Mouse (Mus musculus) myocyte (in vitro differentiated cells): ENCODE measurements around the gene Mbnl2. TPM values are rescaled to one million over a fixed set of nuclear protein-coding genes. Genes with fewer than 3 reads are reported as not detected.
A peak's percentile ranks its signal among the peaks of the same experiment; 100 is the strongest.

Source experiments
- H3K27me3 ChIP-seq: one replicate; pipeline ENCODE4 v1.6.1; 2011; ENCODE audit not compliant: control insufficient read depth, insufficient read depth, insufficient read length
- H3K36me3 ChIP-seq: one replicate; pipeline ENCODE4 v1.6.1; 2011; ENCODE audit not compliant: control insufficient read depth, insufficient read depth
- H3K4me2 ChIP-seq: one replicate; pipeline ENCODE4 v1.6.1; 2011; ENCODE audit warnings: low read depth, control low read depth
- H3K4me3 ChIP-seq: one replicate; pipeline ENCODE4 v1.5.1; 2011; ENCODE audit warnings: mild to moderate bottlenecking, control low read depth, moderate library complexity
- H3K79me2 ChIP-seq: one replicate; pipeline ENCODE4 v1.6.1; 2011; ENCODE audit not compliant: control insufficient read depth, insufficient read depth
- H3ac ChIP-seq: one replicate; pipeline ENCODE4 v1.6.1; 2011; ENCODE audit not compliant: control insufficient read depth, insufficient read length
- CEBPB ChIP-seq: IDR thresholded peaks from 2 replicates; pipeline ENCODE4 v1.6.1; 2011; ENCODE audit warnings: mild to moderate bottlenecking, moderate library complexity; ENCODE audit not compliant: poor library complexity, insufficient read depth, severe bottlenecking
- E2F4 ChIP-seq: IDR thresholded peaks from one replicate; pipeline ENCODE4 v1.6.1; 2011; ENCODE audit warnings: mild to moderate bottlenecking, control low read depth, moderate library complexity; ENCODE audit not compliant: insufficient read depth
- MAX ChIP-seq: IDR thresholded peaks from one replicate; pipeline ENCODE4 v1.6.1; 2011; ENCODE audit warnings: low read depth, mild to moderate bottlenecking, control low read depth
- MYOD1 ChIP-seq, 3 experiments: IDR thresholded peaks; one replicate each; pipeline ENCODE4 v1.6.1; 2011; ENCODE audit warnings: control low read depth in 2 of 3, low read depth in 2 of 3, mild to moderate bottlenecking in 2 of 3, moderate library complexity in 1 of 3; ENCODE audit not compliant: insufficient read length in 2 of 3, control insufficient read depth in 1 of 3
- MYOG ChIP-seq, 3 experiments: IDR thresholded peaks; one replicate each; pipeline ENCODE4 v1.6.1; 2011; ENCODE audit warnings: control low read depth in 2 of 3, low read depth in 2 of 3, mild to moderate bottlenecking in 2 of 3; ENCODE audit not compliant: insufficient read length in 2 of 3, control insufficient read depth in 1 of 3, insufficient read depth in 1 of 3
- POLR2A ChIP-seq: IDR thresholded peaks from one replicate; pipeline ENCODE4 v1.6.1; 2011; ENCODE audit warnings: low read depth, mild to moderate bottlenecking, control low read depth, moderate library complexity; ENCODE audit not compliant: insufficient read length
- POLR2AphosphoS2 ChIP-seq: IDR thresholded peaks from one replicate; pipeline ENCODE4 v1.6.1; 2011; ENCODE audit warnings: low read depth, control low read depth; ENCODE audit not compliant: insufficient read length
- REST ChIP-seq: IDR thresholded peaks from one replicate; pipeline ENCODE4 v1.6.1; 2011; ENCODE audit warnings: mild to moderate bottlenecking, control low read depth, moderate library complexity; ENCODE audit not compliant: insufficient read depth, insufficient read length
- SRF ChIP-seq: IDR thresholded peaks from one replicate; pipeline ENCODE4 v1.6.1; 2011; ENCODE audit warnings: low read depth; ENCODE audit not compliant: control insufficient read depth, insufficient read length
- TCF12 ChIP-seq: IDR thresholded peaks from one replicate; pipeline ENCODE4 v1.6.1; 2011; ENCODE audit warnings: mild to moderate bottlenecking, control low read depth; ENCODE audit not compliant: poor library complexity, insufficient read depth, severe bottlenecking
- TCF3 ChIP-seq: IDR thresholded peaks from one replicate; pipeline ENCODE4 v1.6.1; 2011; ENCODE audit warnings: low read depth, control low read depth; ENCODE audit not compliant: insufficient read length
- USF1 ChIP-seq: IDR thresholded peaks from one replicate; pipeline ENCODE4 v1.6.1; 2011; ENCODE audit warnings: low read depth, mild to moderate bottlenecking, control low read depth, moderate library complexity
- polyA plus RNA-seq: library from polyadenylated mRNA; unstranded; fragments of >200 nt; fragmentation: generic; extraction: Trizol; gene quantifications from one replicate; pipeline ENCODE4 v1.2.1, GENCODE M21; 2012; ENCODE audit warnings: missing spikeins

Mbnl2 gene
- polyA plus RNA-seq, 1 experiment = 38.5 TPM

DNA sequence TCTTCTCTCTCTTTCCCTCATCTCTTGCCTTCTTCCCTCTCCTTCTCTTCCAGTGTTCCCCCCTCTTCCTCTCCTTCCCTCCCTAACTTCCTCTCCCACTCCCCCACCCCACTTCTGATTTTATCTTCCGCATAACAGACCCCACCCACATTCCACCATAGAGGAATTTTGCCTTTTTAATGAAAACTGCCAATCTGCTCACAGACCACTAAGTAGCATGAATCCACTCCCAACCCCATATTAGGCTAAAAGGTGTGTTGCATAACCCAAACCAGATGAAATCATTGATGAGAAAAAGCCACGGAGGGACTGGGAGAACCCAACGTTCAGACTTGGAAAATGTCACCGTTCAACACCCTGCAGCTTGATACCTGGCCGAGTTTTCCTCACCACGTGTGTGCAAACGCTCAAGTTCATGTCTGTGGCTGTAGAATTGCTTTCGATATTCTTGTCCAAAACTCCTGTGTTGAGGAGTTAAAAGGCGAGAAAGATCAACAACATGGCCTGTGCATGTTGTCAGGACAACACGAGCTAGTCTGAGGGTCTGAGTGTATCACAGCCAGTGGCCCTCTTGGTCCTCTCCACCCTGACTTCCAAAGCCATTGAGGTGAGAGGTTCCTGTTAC, 13.0 kb downstream of the Mbnl2 start:
- no peak overlapping the region for H3K4me3 ChIP-seq
- H3K27me3 ChIP-seq = no peaks in the 10 kb centered on the region
- peaks cover 83% of the 10 kb centered on the region for H3K79me2 ChIP-seq
- peaks cover 15% of the 10 kb centered on the region for H3K36me3 ChIP-seq
- TF ChIP-seq POLR2AphosphoS2 (no peak), CEBPB (0 out of 2 replicates have a peak, but pooled peaks have one; percentile 38)
- H3ac ChIP-seq = no peak overlapping the region
- no peak overlapping the region for H3K4me2 ChIP-seq

DNA sequence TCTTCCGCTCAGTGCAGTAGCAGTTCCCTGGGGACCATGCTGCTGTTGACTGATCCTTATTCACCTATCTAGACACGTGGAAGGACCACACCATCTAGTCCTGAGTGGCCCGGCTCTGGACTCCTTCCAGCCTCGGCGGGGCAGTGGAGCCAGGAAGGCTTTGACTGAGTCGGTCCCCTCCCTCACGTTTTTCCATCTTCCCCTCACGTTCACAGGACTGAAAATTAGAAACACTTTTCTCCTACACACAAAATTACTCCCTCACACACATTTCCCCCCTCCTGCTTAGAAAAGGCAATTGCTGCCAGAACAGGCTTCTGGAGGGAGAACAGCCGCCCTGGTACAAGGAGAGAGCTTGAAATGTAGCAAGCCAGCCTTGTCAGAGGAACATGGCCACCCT, 13.6 kb downstream of the Mbnl2 start:
- no peak overlapping the region for H3K4me3 ChIP-seq
- TF ChIP-seq USF1 (no peak), TCF3 (no peak), MYOG (IDR thresholded peaks at IDR 0.05; ENCODE audit: control insufficient read depth in 1 of 3, insufficient read depth in 1 of 3, insufficient read length in 2 of 3, low read depth in 2 of 3) (no peak), SRF (no peak), REST (no peak), TCF12 (no peak), E2F4 (no peak), MAX (no peak), MYOD1 (IDR thresholded peaks at IDR 0.05; ENCODE audit: control insufficient read depth in 1 of 3, insufficient read length in 2 of 3, low read depth in 2 of 3) (no peak), POLR2A (no peak), CEBPB (no peak), POLR2AphosphoS2 (no peak)

DNA sequence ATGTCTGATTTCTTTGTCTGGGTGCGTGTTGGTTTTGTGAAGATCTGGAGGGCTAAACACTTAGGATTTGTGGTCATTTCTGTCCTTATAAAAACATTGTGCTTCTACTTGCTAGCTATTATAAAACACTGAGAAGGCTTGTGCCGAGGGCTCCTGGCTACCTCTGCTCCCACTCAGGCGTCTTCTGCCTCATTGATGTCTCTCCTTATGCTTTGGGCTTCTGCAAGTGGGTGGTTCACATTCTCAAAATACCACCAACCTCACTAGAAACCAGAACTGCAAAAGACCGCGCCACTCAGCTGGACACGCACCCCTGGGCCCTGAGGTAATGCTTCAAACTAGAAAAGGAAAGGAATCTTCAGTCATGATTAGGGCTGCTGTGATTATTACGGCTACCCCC, 14.1 kb downstream of the Mbnl2 start:
- TF ChIP-seq TCF12 (no peak), REST (no peak), MYOG (IDR thresholded peaks at IDR 0.05; ENCODE audit: control insufficient read depth in 1 of 3, insufficient read depth in 1 of 3, insufficient read length in 2 of 3, low read depth in 2 of 3) (no peak), POLR2A (no peak), CEBPB (no peak), MAX (no peak), POLR2AphosphoS2 (no peak), TCF3 (no peak), E2F4 (no peak), USF1 (no peak), SRF (no peak), MYOD1 (IDR thresholded peaks at IDR 0.05; ENCODE audit: control insufficient read depth in 1 of 3, insufficient read length in 2 of 3, low read depth in 2 of 3) (no peak)
- H3ac ChIP-seq = no peak overlapping the region
- no peaks in the 10 kb centered on the region for H3K27me3 ChIP-seq
- H3K4me3 ChIP-seq = no peak overlapping the region
- H3K79me2 ChIP-seq = peaks cover 83% of the 10 kb centered on the region
- H3K36me3 ChIP-seq = peaks cover 12% of the 10 kb centered on the region
- H3K4me2 ChIP-seq = no peak overlapping the region

More for the DNA sequence above, 13.6 kb downstream of the Mbnl2 start:
- Histone ChIP-seq H3ac (no peak overlapping the region), H3K4me2 (no peak overlapping the region), H3K36me3 (peaks cover 15% of the 10 kb centered on the region), H3K27me3 (no peaks in the 10 kb centered on the region), H3K79me2 (peaks cover 83% of the 10 kb centered on the region)

DNA sequence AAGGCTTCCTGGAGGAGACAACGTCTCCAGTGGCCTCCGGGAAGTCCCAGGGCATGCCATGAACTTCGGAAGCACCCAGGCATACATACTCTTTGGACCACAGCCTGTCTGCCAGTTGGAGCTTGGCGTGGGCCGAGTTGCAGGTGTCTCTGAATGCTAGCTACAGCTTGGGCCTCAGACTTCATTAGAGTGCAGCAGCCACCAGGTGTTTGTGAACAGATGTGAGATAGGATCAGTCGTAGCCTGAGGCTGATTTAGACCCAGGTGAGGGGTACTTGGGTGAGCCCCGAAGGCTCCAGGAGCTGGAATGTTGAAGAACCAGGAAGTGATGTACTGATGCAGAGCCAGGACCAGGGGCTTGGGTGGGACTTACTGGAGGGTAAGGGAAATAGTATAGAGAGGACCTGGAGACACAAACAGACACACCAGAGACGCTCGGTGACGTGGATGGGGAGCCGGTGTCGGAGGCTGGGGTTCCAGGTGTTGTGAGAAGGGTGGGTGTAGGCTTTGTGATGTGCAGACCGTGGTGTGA, 15.8 kb downstream of the Mbnl2 start:
- H3ac ChIP-seq = no peak overlapping the region
- H3K4me3 ChIP-seq = no peak overlapping the region
- no peak for TF ChIP-seq MYOD1 (IDR thresholded peaks at IDR 0.05; ENCODE audit: control insufficient read depth in 1 of 3, insufficient read length in 2 of 3, low read depth in 2 of 3)
- no peak for TF ChIP-seq POLR2AphosphoS2
- no peak for TF ChIP-seq MYOG (IDR thresholded peaks at IDR 0.05; ENCODE audit: control insufficient read depth in 1 of 3, insufficient read depth in 1 of 3, insufficient read length in 2 of 3, low read depth in 2 of 3)
- TF ChIP-seq TCF12 = no peak
- no peak for TF ChIP-seq CEBPB
- TF ChIP-seq E2F4 = no peak
- TF ChIP-seq USF1 = no peak
- no peak for TF ChIP-seq MAX
- no peak for TF ChIP-seq TCF3
- TF ChIP-seq SRF = no peak
- no peak for TF ChIP-seq POLR2A
- no peak for TF ChIP-seq REST
- peaks cover 80% of the 10 kb centered on the region for H3K79me2 ChIP-seq
- H3K4me2 ChIP-seq = peak overlapping the region; percentile 63
- no peaks in the 10 kb centered on the region for H3K27me3 ChIP-seq
- peaks cover 8% of the 10 kb centered on the region for H3K36me3 ChIP-seq

DNA sequence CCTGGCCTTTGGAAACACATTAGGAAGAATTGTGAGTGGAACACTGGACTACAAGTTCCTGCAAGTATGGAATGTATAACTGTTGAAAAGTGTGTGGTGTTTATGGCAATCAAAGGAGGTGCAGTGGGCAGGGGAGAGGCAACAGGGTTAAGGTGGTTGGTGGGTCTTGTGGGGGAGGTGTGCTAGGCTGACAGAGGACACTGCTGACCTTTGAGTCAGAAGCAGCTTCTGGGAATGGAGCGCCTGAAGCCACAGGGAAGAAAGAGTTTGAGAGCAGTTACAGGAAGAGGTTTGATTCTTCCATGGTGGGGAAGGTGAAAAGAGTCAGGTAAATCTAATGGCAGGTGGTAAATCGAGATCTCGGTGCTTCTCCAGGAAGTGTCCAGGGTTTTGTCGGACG, 16.7 kb downstream of the Mbnl2 start:
- Histone ChIP-seq H3K36me3 (peaks cover 8% of the 10 kb centered on the region), H3ac (no peak overlapping the region), H3K4me2 (peak overlapping the region; percentile 63), H3K27me3 (no peaks in the 10 kb centered on the region), H3K79me2 (peaks cover 79% of the 10 kb centered on the region), H3K4me3 (no peak overlapping the region)
- TF ChIP-seq E2F4 (no peak), TCF3 (no peak), TCF12 (no peak), MAX (no peak), MYOG (IDR thresholded peaks at IDR 0.05; ENCODE audit: control insufficient read depth in 1 of 3, insufficient read depth in 1 of 3, insufficient read length in 2 of 3, low read depth in 2 of 3) (no peak), SRF (no peak), USF1 (no peak), MYOD1 (IDR thresholded peaks at IDR 0.05; ENCODE audit: control insufficient read depth in 1 of 3, insufficient read length in 2 of 3, low read depth in 2 of 3) (no peak), CEBPB (no peak), POLR2AphosphoS2 (no peak), POLR2A (no peak)
